Mouse (Mus musculus): ENCODE measurements around the gene Acad11. TPM values are rescaled to one million over a fixed set of nuclear protein-coding genes. Genes with fewer than 3 reads are reported as not detected.

The Acad11 gene
- total RNA-seq, 2 experiments from 2014 or later = 3.8 to 4.5 TPM

GRCm38 (mm10) chr9:104078780-104079179 is 15.6 kb downstream of the Acad11 start:
- no peak for ATAC-seq (replicated peaks; ENCODE audit: low FRiP score, poor library complexity, severe bottlenecking)

- ATAC-seq (replicated peaks; ENCODE audit: low FRiP score, poor library complexity, severe bottlenecking) = peak; percentile 84
Observed at GRCm38 (mm10) chr9:104079379-104079778, 16.2 kb downstream of the Acad11 start.

- no peak for ATAC-seq (replicated peaks; ENCODE audit: low FRiP score, poor library complexity, severe bottlenecking)
Observed at GRCm38 (mm10) chr9:104080038-104080437, 16.9 kb downstream of the Acad11 start.

GRCm38 (mm10) chr9:104085730-104086429 is 22.7 kb downstream of the Acad11 start:
- ATAC-seq (replicated peaks; ENCODE audit: low FRiP score, poor library complexity, severe bottlenecking) = no peak

- no peak for ATAC-seq (replicated peaks; ENCODE audit: low FRiP score, poor library complexity, severe bottlenecking)
Observed at GRCm38 (mm10) chr9:104088555-104088954, 25.4 kb downstream of the Acad11 start.

- ATAC-seq (replicated peaks; ENCODE audit: low FRiP score, poor library complexity, severe bottlenecking) = no peak
Observed at GRCm38 (mm10) chr9:104092945-104093344, 29.8 kb downstream of the Acad11 start.

- ATAC-seq (replicated peaks; ENCODE audit: low FRiP score, poor library complexity, severe bottlenecking) = no peak
Observed at GRCm38 (mm10) chr9:104098256-104098655, 35.1 kb downstream of the Acad11 start.

- no peak for ATAC-seq (replicated peaks; ENCODE audit: low FRiP score, poor library complexity, severe bottlenecking)
Observed at GRCm38 (mm10) chr9:104099060-104099459, 35.9 kb downstream of the Acad11 start.

- no peak for ATAC-seq (replicated peaks; ENCODE audit: low FRiP score, poor library complexity, severe bottlenecking)
Observed at GRCm38 (mm10) chr9:104100822-104101221, 37.6 kb downstream of the Acad11 start.

- ATAC-seq (replicated peaks; ENCODE audit: low FRiP score, poor library complexity, severe bottlenecking) = no peak
Observed at GRCm38 (mm10) chr9:104101458-104101857, 38.3 kb downstream of the Acad11 start.

GRCm38 (mm10) chr9:104102301-104102700 is 39.1 kb downstream of the Acad11 start:
- no peak for ATAC-seq (replicated peaks; ENCODE audit: low FRiP score, poor library complexity, severe bottlenecking)

GRCm38 (mm10) chr9:104102901-104103300 is 39.7 kb downstream of the Acad11 start:
- ATAC-seq (replicated peaks; ENCODE audit: low FRiP score, poor library complexity, severe bottlenecking) = no peak

GRCm38 (mm10) chr9:104104986-104105385 is 41.8 kb downstream of the Acad11 start:
- no peak for ATAC-seq (replicated peaks; ENCODE audit: low FRiP score, poor library complexity, severe bottlenecking)

GRCm38 (mm10) chr9:104106930-104107329 is 43.8 kb downstream of the Acad11 start:
- ATAC-seq (replicated peaks; ENCODE audit: low FRiP score, poor library complexity, severe bottlenecking) = no peak

GRCm38 (mm10) chr9:104107482-104107881 is 44.3 kb downstream of the Acad11 start:
- no peak for ATAC-seq (replicated peaks; ENCODE audit: low FRiP score, poor library complexity, severe bottlenecking)

- ATAC-seq (replicated peaks; ENCODE audit: low FRiP score, poor library complexity, severe bottlenecking) = no peak
Observed at GRCm38 (mm10) chr9:104108571-104109143, 45.5 kb downstream of the Acad11 start.

- ATAC-seq (replicated peaks; ENCODE audit: low FRiP score, poor library complexity, severe bottlenecking) = no peak
Observed at GRCm38 (mm10) chr9:104109151-104109550, 46.0 kb downstream of the Acad11 start.

- ATAC-seq (replicated peaks; ENCODE audit: low FRiP score, poor library complexity, severe bottlenecking) = no peak
Observed at GRCm38 (mm10) chr9:104123101-104123500, 59.9 kb downstream of the Acad11 start.

GRCm38 (mm10) chr9:104123622-104124021 is 60.4 kb downstream of the Acad11 start:
- no peak for ATAC-seq (replicated peaks; ENCODE audit: low FRiP score, poor library complexity, severe bottlenecking)

GRCm38 (mm10) chr9:104126833-104127232 is 63.7 kb downstream of the Acad11 start, which contains the start of gene Ackr4:
TSS of gene Ackr4 (minus strand) at chr9:104126933.
- ATAC-seq (replicated peaks; ENCODE audit: low FRiP score, poor library complexity, severe bottlenecking) = no peak

- ATAC-seq (replicated peaks; ENCODE audit: low FRiP score, poor library complexity, severe bottlenecking) = no peak
Observed at GRCm38 (mm10) chr9:104128110-104128509, 64.9 kb downstream of the Acad11 start.
